Mouse (Mus musculus) G1E (cell line): ENCODE data around the gene Usp30. TPM values are rescaled to one million over a fixed set of nuclear protein-coding genes. Genes with fewer than 3 reads are reported as not detected.

ENCODE experiments used
- ATAC-seq: 2 replicates; pipeline ENCODE4 v1.8.0; 2016; ENCODE audit warnings: mild to moderate bottlenecking; ENCODE audit not compliant: insufficient number of reproducible peaks, poor library complexity, low FRiP score, severe bottlenecking; ENCODE audit errors: extremely low read depth
- DNase-seq: peaks from one replicate; pipeline ENCODE4 v3.0.0; 2012; ENCODE audit warnings: low spot score
- H3K27me3 ChIP-seq: 2 replicates; pipeline ENCODE4 v1.6.1; 2012; ENCODE audit warnings: mild to moderate bottlenecking, low read length, inconsistent platforms; ENCODE audit not compliant: insufficient read depth
- H3K36me3 ChIP-seq: replicated peaks from 2 replicates; pipeline ENCODE3; 2012; ENCODE audit warnings: mild to moderate bottlenecking, inconsistent platforms
- H3K4me1 ChIP-seq: 2 replicates; pipeline ENCODE4 v1.6.1; 2012; ENCODE audit warnings: low read depth, low read length, inconsistent platforms, mixed read lengths; ENCODE audit not compliant: insufficient read depth
- H3K4me3 ChIP-seq: 2 replicates; pipeline ENCODE4 v1.5.1; 2012; ENCODE audit warnings: low read depth, mild to moderate bottlenecking, inconsistent platforms, low read length, moderate library complexity, mixed read lengths
- H3K9me3 ChIP-seq: replicated peaks from 2 replicates; pipeline ENCODE4 v1.6.1; 2012; ENCODE audit warnings: inconsistent platforms
- CTCF ChIP-seq: IDR thresholded peaks from 2 replicates; pipeline ENCODE4 v1.5.1; 2012; ENCODE audit warnings: low read depth, low read length, inconsistent platforms, mixed read lengths
- GATA1 ChIP-seq: IDR thresholded peaks from 2 replicates; pipeline ENCODE4 v1.6.1; 2012; ENCODE audit warnings: borderline replicate concordance, low read length, inconsistent platforms, mixed read lengths
- GATA2 ChIP-seq: IDR thresholded peaks from 2 replicates; pipeline ENCODE4 v1.6.1; 2012; ENCODE audit warnings: low read depth, low read length, inconsistent platforms, borderline replicate concordance
- POLR2AphosphoS5 ChIP-seq: IDR thresholded peaks from 2 replicates; pipeline ENCODE4 v1.6.1; 2012; ENCODE audit warnings: low read depth, low read length, inconsistent platforms; ENCODE audit not compliant: insufficient replicate concordance
- TAL1 ChIP-seq: conservative IDR thresholded peaks from 2 replicates; pipeline ENCODE4 v1.6.1; 2012; ENCODE audit warnings: low read depth, low read length, inconsistent platforms, mixed read lengths
- polyA plus RNA-seq: library from polyadenylated mRNA; stranded (reverse); fragments of >175 nt; gene quantifications from 2 replicates; pipeline ENCODE4 v1.2.3, GENCODE M21; 2012
- total RNA-seq, 2 experiments: library from RNA; stranded (forward) in 1 of 2; stranded (reverse) in 1 of 2; fragments of 200-1000 nt in 1 of 2; fragments of >200 nt in 1 of 2; fragmentation: Nextera tagmentation in 1 of 2; gene quantifications; 2 replicates each; pipeline ENCODE4 v1.2.3; 2014 to 2017

Usp30 gene
- total and polyA plus RNA-seq, 3 experiments = 7.6 to 11.8 (median 9.9) TPM

GRCm38 (mm10) chr5:114072262-114072661 is 7.0 kb downstream of the Usp30 start:
- DNase-seq = no peak

GRCm38 (mm10) chr5:114077009-114077408 is 11.7 kb downstream of the Usp30 start:
- H3K27me3 ChIP-seq = peaks cover 5% of the 10 kb centered on the region; the same call in 1 of the 2 replicates
- no peaks in the 10 kb centered on the region for H3K36me3 ChIP-seq
- H3K4me3 ChIP-seq = no peak overlapping the region
- no peak for ATAC-seq
- TF ChIP-seq GATA1 (no peak), TAL1 (no peak), POLR2AphosphoS5 (no peak), CTCF (no peak), GATA2 (no peak)
- H3K9me3 ChIP-seq = no peaks in the 10 kb centered on the region
- no peak for DNase-seq
- H3K4me1 ChIP-seq = no peaks in the 10 kb centered on the region

More at GRCm38 (mm10) chr5:114072262-114072661, 7.0 kb downstream of the Usp30 start:
- Histone ChIP-seq H3K9me3 (no peaks in the 10 kb centered on the region), H3K4me3 (no peak overlapping the region), H3K27me3 (peaks cover 5% of the 10 kb centered on the region; the same call in 1 of the 2 replicates), H3K4me1 (no peaks in the 10 kb centered on the region), H3K36me3 (no peaks in the 10 kb centered on the region)
- no peak for ATAC-seq
- no peak for TF ChIP-seq CTCF
- TF ChIP-seq GATA2 = no peak
- no peak for TF ChIP-seq TAL1
- no peak for TF ChIP-seq GATA1
- no peak for TF ChIP-seq POLR2AphosphoS5

GRCm38 (mm10) chr5:114085501-114085900 is 20.2 kb downstream of the Usp30 start:
- H3K36me3 ChIP-seq = no peaks in the 10 kb centered on the region
- H3K4me1 ChIP-seq = no peaks in the 10 kb centered on the region
- no peak for TF ChIP-seq GATA1
- no peak for TF ChIP-seq POLR2AphosphoS5
- H3K9me3 ChIP-seq = no peaks in the 10 kb centered on the region
- H3K27me3 ChIP-seq = peaks cover 9% of the 10 kb centered on the region; the same call in 1 of the 2 replicates
- no peak for ATAC-seq
- no peak overlapping the region for H3K4me3 ChIP-seq
- no peak for DNase-seq

DNA sequence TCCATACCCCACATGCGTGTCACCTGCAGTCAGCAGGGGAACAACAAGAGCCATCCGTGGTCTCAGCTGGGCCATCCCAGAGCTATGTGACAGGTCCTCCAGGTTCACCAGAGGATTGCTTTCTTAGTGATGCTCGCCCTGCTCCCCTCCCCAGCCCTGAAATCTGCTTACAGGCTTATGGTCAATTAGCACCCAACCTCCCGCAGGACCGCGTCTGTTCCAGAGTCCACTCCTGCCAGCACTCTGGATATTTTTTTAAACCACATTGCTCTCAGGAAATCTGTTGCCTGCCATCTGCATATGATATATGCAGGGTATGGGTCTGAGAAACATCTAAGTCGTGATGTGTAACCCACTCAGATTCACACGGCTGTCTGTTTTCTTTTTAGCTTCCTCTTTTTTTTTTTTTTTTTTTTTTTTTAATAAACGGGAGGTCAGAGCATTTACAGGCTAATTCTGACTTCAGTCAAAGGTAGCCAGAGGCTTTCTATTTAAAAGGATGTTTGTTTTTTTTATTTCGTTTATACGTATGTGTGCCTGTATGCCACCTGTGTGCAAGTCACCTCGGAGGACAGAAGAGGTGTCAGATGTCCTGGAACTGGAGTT is 22.7 kb downstream of the Usp30 start:
- H3K36me3 ChIP-seq = no peaks in the 10 kb centered on the region
- H3K27me3 ChIP-seq = peaks cover 16% of the 10 kb centered on the region
- TF ChIP-seq TAL1 (no peak), GATA2 (no peak), GATA1 (no peak), POLR2AphosphoS5 (no peak), CTCF (no peak)
- H3K9me3 ChIP-seq = no peaks in the 10 kb centered on the region
- H3K4me3 ChIP-seq = no peak overlapping the region
- DNase-seq (no peak), ATAC-seq (no peak)
- H3K4me1 ChIP-seq = peaks cover 4% of the 10 kb centered on the region; the same call in 1 of the 2 replicates

- Histone ChIP-seq H3K4me3 (no peak overlapping the region), H3K27me3 (peaks cover 24% of the 10 kb centered on the region), H3K9me3 (no peaks in the 10 kb centered on the region), H3K4me1 (peaks cover 4% of the 10 kb centered on the region; the same call in 1 of the 2 replicates), H3K36me3 (no peaks in the 10 kb centered on the region)
- DNase-seq (no peak), ATAC-seq (no peak)
- no peak for TF ChIP-seq TAL1
- no peak for TF ChIP-seq GATA2
These were observed 25.3 kb downstream of the Usp30 start for GRCm38 (mm10) chr5:114090421-114091013.

GRCm38 (mm10) chr5:114091057-114091807 is 26.0 kb downstream of the Usp30 start, which contains the start of gene Svop:
TSS of gene Svop (minus strand) at chr5:114091570.
- H3K27me3 ChIP-seq = peaks cover 21% of the 10 kb centered on the region
- no peaks in the 10 kb centered on the region for H3K36me3 ChIP-seq
- H3K4me1 ChIP-seq = peaks cover 4% of the 10 kb centered on the region; the same call in 1 of the 2 replicates
- no peak for TF ChIP-seq GATA2
- TF ChIP-seq TAL1 = no peak
- TF ChIP-seq POLR2AphosphoS5 = no peak
- no peak for TF ChIP-seq CTCF
- TF ChIP-seq GATA1 = no peak
- H3K9me3 ChIP-seq = no peaks in the 10 kb centered on the region
- no peak for ATAC-seq
- DNase-seq = peak; percentile 47
- H3K4me3 ChIP-seq = peak within 1 kb of the TSS; percentile 33; the same call in 1 of the 2 replicates
